Mouse (Mus musculus) cerebellum, adult 9-10 months (tissue): ENCODE measurements around the gene Usp37.
"Not testable (repeated sequence)": the region's sequence is repeated elsewhere in the genome, so short reads cannot be mapped to it uniquely, and the experiment has no call there.

ENCODE experiments used
- DNase-seq: peaks from one replicate; pipeline ENCODE4 v3.0.0; 2022

Usp37 gene

GRCm38 (mm10) chr1:74544184-74544583 is at the start of gene Usp37:
Gene Usp37, minus strand, starts transcription at chr1:74544284.
- DNase-seq: no peak

- DNase-seq: peak; percentile 100
Observed at GRCm38 (mm10) chr1:74587773-74588445, 43.8 kb upstream of the Usp37 start, which contains the start of the genes Zfp142 and Bcs1l. Gene Zfp142, minus strand, starts transcription at chr1:74588246. Gene Bcs1l, plus strand, starts transcription at chr1:74588289.

GRCm38 (mm10) chr1:74587233-74587772 is 43.2 kb upstream of the Usp37 start:
- DNase-seq: no peak

GRCm38 (mm10) chr1:74584616-74585398 is 40.7 kb upstream of the Usp37 start:
- DNase-seq: no peak

GRCm38 (mm10) chr1:74582621-74583020 is 38.5 kb upstream of the Usp37 start:
- no peak for DNase-seq

- no peak for DNase-seq
Observed at GRCm38 (mm10) chr1:74569739-74570719, 25.9 kb upstream of the Usp37 start.

GRCm38 (mm10) chr1:74565834-74566233 is 21.8 kb upstream of the Usp37 start:
- no peak for DNase-seq

- no peak for DNase-seq
Observed at GRCm38 (mm10) chr1:74559061-74559460, 15.0 kb upstream of the Usp37 start.

GRCm38 (mm10) chr1:74542451-74542961 is 1.6 kb downstream of the Usp37 start, which contains the start of gene Plcd4:
Gene Plcd4, plus strand, starts transcription at chr1:74542888.
- DNase-seq: peak; percentile 81

- DNase-seq: peak; percentile 48
Observed at GRCm38 (mm10) chr1:74538650-74539049, 5.4 kb downstream of the Usp37 start.

GRCm38 (mm10) chr1:74528589-74528988 is 15.5 kb downstream of the Usp37 start:
- DNase-seq: no peak

GRCm38 (mm10) chr1:74524746-74525145 is 19.3 kb downstream of the Usp37 start:
- DNase-seq: no peak

- no peak for DNase-seq
Observed at GRCm38 (mm10) chr1:74519875-74520274, 24.2 kb downstream of the Usp37 start.

GRCm38 (mm10) chr1:74512999-74513398 is 31.1 kb downstream of the Usp37 start:
- DNase-seq: not testable (repeated sequence)

- no peak for DNase-seq
Observed at GRCm38 (mm10) chr1:74511306-74511705, 32.8 kb downstream of the Usp37 start.

- no peak for DNase-seq
Observed at GRCm38 (mm10) chr1:74507780-74508179, 36.3 kb downstream of the Usp37 start.

- no peak for DNase-seq
Observed at GRCm38 (mm10) chr1:74506471-74506881, 37.6 kb downstream of the Usp37 start.

GRCm38 (mm10) chr1:74505721-74506464 is 38.2 kb downstream of the Usp37 start, which contains the start of gene Cnot9:
Gene Cnot9, plus strand, starts transcription at chr1:74506058.
- peak; percentile 100 for DNase-seq

GRCm38 (mm10) chr1:74505393-74505720 is 38.7 kb downstream of the Usp37 start:
- DNase-seq: no peak

GRCm38 (mm10) chr1:74501106-74501505 is 43.0 kb downstream of the Usp37 start:
- no peak for DNase-seq

GRCm38 (mm10) chr1:74485792-74486191 is 58.3 kb downstream of the Usp37 start:
- no peak for DNase-seq

GRCm38 (mm10) chr1:74460273-74460672 is 83.8 kb downstream of the Usp37 start:
- DNase-seq: peak; percentile 48
